Mouse (Mus musculus) olfactory bulb, adult 2 months (tissue): ENCODE measurements around the gene Nppa.

Source experiments
- CTCF ChIP-seq: fragments of 200-500 bp; IDR thresholded peaks from 2 replicates; pipeline ENCODE4 v1.5.1; 2012; ENCODE audit warnings: low read depth, mild to moderate bottlenecking, low read length, moderate library complexity; ENCODE audit not compliant: insufficient read depth
- POLR2A ChIP-seq: fragments of 200-500 bp; IDR thresholded peaks from 2 replicates; pipeline ENCODE4 v1.6.1; 2012; ENCODE audit warnings: mild to moderate bottlenecking, low read depth, low read length, moderate library complexity; ENCODE audit not compliant: insufficient read depth

DNA sequence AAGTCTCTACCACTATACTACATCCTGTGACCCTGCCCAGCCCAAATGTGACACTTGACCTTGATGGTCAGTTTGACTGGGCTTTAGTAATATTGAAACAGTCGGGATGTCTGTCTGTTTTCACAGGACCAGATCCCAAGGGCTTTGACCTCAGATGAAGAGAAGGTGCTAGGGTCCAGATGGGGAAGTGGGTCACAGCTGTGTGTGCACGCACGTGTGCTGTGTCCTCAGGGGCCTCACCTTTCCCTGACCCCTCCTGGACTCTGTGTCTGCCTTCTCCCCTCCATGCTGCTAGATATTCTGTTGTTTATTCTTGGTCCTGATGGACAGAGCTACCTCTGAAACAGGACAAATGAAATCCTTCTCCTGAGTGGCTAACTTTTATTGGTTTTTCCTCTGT is 10.8 kb downstream of the Nppa start:
- TF ChIP-seq CTCF, result no peak
- TF ChIP-seq POLR2A, result no peak
